Mouse (Mus musculus): Measurements from ENCODE around the gene Ghrh.

Ghrh gene

DNA sequence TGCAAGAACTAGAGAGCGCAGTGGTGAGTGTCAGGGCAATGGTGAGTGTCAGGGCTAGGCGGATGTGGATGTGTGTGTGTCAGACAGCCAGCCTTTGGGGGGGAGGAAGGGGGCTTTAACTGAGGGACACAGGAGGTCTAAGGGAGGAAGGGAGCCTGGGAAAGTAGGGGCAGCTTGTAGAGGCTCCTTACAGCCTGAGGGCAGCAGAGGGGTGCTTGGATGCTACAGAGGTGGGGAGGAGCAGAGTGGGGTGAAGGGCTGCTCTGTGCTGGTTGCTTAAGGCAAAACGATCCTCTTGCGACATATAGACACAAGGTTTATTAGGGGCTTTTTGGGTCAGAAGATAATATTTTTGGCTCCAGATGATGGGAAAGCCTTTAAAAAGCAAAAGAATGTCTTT is 37.5 kb upstream of the Ghrh start:
- TF ChIP-seq NANOG (IDR thresholded peaks at IDR 0.05; ENCODE audit: borderline replicate concordance, low read length) (no peak), POU5F1 (IDR thresholded peaks at IDR 0.05; ENCODE audit: borderline replicate concordance, low read length) (no peak), CTCF (conservative IDR thresholded peaks at IDR 0.05; ENCODE audit: low read length) (no peak)
- peak overlapping the region; percentile 26; the same call in 1 of the 2 replicates for H3K4me3 ChIP-seq (replicated peaks; ENCODE audit: low read length)

DNA sequence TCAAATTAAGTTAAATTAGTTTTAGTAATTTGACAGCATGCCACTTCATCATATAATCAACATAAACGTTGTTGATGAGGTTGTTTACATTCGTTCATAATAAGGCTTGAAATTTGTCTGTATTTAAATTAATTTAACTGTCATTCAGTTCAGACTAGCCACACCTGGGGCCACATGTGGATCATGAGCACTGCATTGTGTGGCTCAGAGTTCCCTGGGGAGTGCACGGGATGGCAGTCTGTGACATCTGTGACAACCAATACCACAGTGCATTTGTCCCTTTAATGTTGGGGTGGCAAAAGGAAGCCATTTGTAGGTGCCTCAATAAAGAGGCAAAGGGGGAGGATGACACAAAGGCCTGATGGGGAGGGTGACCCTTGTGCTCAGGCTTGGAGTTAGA is 29.7 kb upstream of the Ghrh start:
- Histone ChIP-seq H3K27me3 (ENCODE audit: insufficient read depth, low read length) (no peaks in the 10 kb centered on the region), H3K9me3 (ENCODE audit: low read length) (peaks cover 23% of the 10 kb centered on the region), H3K36me3 (ENCODE audit: insufficient read depth, low read length) (peaks cover 54% of the 10 kb centered on the region), H3K4me3 (replicated peaks; ENCODE audit: low read length) (peak overlapping the region; percentile 70), H3K4me1 (replicated peaks; ENCODE audit: low read depth, low read length) (peaks cover 61% of the 10 kb centered on the region)
- TF ChIP-seq POU5F1 (IDR thresholded peaks at IDR 0.05; ENCODE audit: borderline replicate concordance, low read length) = no peak
- no peak for TF ChIP-seq NANOG (IDR thresholded peaks at IDR 0.05; ENCODE audit: borderline replicate concordance, low read length)
- no peak for TF ChIP-seq CTCF (conservative IDR thresholded peaks at IDR 0.05; ENCODE audit: low read length)

More for the DNA sequence above, 37.5 kb upstream of the Ghrh start:
- Histone ChIP-seq H3K36me3 (ENCODE audit: insufficient read depth, low read length) (peaks cover 81% of the 10 kb centered on the region), H3K27me3 (ENCODE audit: insufficient read depth, low read length) (no peaks in the 10 kb centered on the region), H3K4me1 (replicated peaks; ENCODE audit: low read depth, low read length) (peaks cover 80% of the 10 kb centered on the region), H3K9me3 (ENCODE audit: low read length) (no peaks in the 10 kb centered on the region)

DNA sequence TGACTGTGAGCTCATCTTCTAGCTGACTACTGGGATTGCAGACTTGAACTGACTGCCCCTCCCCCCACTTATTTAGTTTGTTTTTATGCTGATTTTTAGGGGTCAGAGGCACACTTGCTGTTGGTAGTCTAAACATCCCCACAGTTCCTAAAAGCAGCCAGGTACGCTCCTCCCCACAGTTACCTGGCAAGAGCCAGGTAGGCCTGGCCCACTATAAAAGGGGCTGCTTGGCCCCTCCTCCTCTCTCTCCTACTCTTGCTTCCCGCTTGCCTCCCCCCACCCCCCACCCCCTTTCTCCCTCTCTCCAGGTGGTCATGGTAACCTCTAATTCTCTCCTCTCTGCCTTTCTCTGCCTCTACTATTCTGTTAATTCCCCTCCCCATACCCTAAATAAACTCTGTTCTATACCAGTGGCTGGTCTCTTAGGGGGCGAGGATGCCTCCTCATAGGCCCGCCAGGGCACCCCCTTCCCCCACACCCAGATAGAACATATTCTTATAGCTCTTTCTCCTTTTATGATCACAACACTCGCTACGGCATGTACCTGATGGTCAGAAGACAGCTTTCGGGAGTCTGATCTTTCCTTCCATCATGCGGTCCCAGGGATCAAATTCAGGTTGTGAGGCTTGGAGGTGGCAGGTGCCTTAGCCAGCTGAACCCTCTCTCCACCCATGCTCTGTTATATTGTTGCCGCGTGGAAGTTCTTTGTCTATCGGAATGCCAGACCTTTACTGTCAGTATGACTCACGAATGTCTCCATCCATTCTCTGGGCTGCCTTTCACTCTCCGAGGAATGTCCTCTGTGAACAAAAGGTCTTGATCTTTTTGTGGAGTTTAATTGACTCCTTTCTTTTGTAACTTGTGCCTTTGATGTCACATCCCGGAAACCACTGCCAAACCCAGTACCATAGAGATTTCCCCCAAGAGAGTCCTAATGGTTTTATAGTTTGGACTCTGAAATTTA is 28.8 kb upstream of the Ghrh start:
- Histone ChIP-seq H3K4me3 (replicated peaks; ENCODE audit: low read length) (peak overlapping the region; percentile 70), H3K9me3 (ENCODE audit: low read length) (peaks cover 23% of the 10 kb centered on the region), H3K27me3 (ENCODE audit: insufficient read depth, low read length) (no peaks in the 10 kb centered on the region), H3K36me3 (ENCODE audit: insufficient read depth, low read length) (peaks cover 55% of the 10 kb centered on the region), H3K4me1 (replicated peaks; ENCODE audit: low read depth, low read length) (peaks cover 62% of the 10 kb centered on the region)
- TF ChIP-seq CTCF (conservative IDR thresholded peaks at IDR 0.05; ENCODE audit: low read length) (no peak), NANOG (IDR thresholded peaks at IDR 0.05; ENCODE audit: borderline replicate concordance, low read length) (peak; percentile 95), POU5F1 (IDR thresholded peaks at IDR 0.05; ENCODE audit: borderline replicate concordance, low read length) (no peak)

DNA sequence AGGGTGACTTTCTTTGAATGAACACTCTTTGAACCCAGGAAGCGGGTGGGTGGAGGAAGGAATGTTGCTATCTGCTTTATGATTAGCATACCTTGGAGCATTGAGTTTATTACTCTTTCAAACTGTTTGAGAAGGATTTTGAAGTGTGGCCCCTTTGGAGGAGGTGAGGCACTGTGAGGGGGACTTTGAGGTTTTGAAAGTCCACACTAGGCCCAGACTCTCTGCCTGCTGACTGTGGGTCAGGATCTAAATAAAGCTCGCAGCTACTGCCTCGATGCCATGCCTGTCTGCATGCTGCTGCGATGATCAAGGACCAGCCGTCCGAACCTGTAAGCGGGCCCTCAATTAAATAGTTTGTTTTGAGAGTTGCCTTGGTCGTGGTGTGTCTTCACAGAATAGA is 27.7 kb upstream of the Ghrh start:
- Histone ChIP-seq H3K4me1 (replicated peaks; ENCODE audit: low read depth, low read length) (peaks cover 67% of the 10 kb centered on the region), H3K36me3 (ENCODE audit: insufficient read depth, low read length) (peaks cover 57% of the 10 kb centered on the region), H3K4me3 (replicated peaks; ENCODE audit: low read length) (no peak overlapping the region), H3K27me3 (ENCODE audit: insufficient read depth, low read length) (no peaks in the 10 kb centered on the region), H3K9me3 (ENCODE audit: low read length) (peaks cover 23% of the 10 kb centered on the region)
- TF ChIP-seq CTCF (conservative IDR thresholded peaks at IDR 0.05; ENCODE audit: low read length) (no peak), NANOG (IDR thresholded peaks at IDR 0.05; ENCODE audit: borderline replicate concordance, low read length) (no peak), POU5F1 (IDR thresholded peaks at IDR 0.05; ENCODE audit: borderline replicate concordance, low read length) (no peak)

DNA sequence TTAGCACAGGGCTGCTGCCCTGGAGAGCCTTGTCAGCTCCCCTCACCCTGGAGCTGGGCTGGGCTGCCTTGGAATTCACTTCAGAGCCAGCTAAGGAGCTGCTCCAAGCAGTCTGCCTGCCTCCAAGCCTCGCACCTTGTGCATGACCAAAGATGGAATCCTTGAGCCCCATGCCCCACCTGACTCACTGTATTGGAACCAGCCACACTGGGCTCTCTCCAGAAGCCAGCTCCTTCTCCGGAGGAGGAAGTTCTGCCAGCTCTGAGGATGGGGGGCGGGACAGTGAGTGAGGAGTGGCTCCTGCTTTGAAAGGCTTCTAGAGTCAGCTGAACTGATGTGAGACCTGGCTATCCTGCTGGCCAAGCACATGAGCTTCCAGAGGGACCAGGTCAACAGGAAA is 26.4 kb upstream of the Ghrh start:
- Histone ChIP-seq H3K4me1 (replicated peaks; ENCODE audit: low read depth, low read length) (peaks cover 65% of the 10 kb centered on the region), H3K4me3 (replicated peaks; ENCODE audit: low read length) (0 out of 2 replicates have a peak overlapping the region, but pooled peaks have one; percentile 10), H3K27me3 (ENCODE audit: insufficient read depth, low read length) (no peaks in the 10 kb centered on the region), H3K36me3 (ENCODE audit: insufficient read depth, low read length) (peaks cover 44% of the 10 kb centered on the region), H3K9me3 (ENCODE audit: low read length) (peaks cover 23% of the 10 kb centered on the region)
- TF ChIP-seq CTCF (conservative IDR thresholded peaks at IDR 0.05; ENCODE audit: low read length) (no peak), NANOG (IDR thresholded peaks at IDR 0.05; ENCODE audit: borderline replicate concordance, low read length) (no peak), POU5F1 (IDR thresholded peaks at IDR 0.05; ENCODE audit: borderline replicate concordance, low read length) (no peak)

DNA sequence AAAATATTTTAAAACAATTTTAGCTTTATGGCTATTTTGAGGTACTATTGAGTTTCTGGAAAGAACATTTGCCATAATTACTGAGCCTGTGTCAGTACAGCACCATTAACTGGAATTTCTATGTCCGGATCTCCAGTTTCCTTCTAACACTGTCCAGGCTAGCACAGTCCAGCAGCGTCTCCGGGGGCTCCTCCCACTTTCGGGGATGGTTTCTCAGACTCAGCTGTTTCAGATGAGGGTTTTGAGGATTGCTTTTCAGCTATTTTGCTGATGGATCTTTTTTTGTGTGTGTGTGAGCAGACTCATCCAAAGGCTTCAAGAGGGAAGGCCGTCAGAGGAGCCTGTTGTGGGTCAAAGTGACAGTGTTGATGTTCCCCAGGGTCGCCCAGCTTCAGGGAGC is 24.4 kb upstream of the Ghrh start:
- Histone ChIP-seq H3K36me3 (ENCODE audit: insufficient read depth, low read length) (peaks cover 44% of the 10 kb centered on the region), H3K9me3 (ENCODE audit: low read length) (peaks cover 23% of the 10 kb centered on the region), H3K4me3 (replicated peaks; ENCODE audit: low read length) (no peak overlapping the region), H3K4me1 (replicated peaks; ENCODE audit: low read depth, low read length) (peaks cover 58% of the 10 kb centered on the region), H3K27me3 (ENCODE audit: insufficient read depth, low read length) (no peaks in the 10 kb centered on the region)
- no peak for TF ChIP-seq POU5F1 (IDR thresholded peaks at IDR 0.05; ENCODE audit: borderline replicate concordance, low read length)
- TF ChIP-seq CTCF (conservative IDR thresholded peaks at IDR 0.05; ENCODE audit: low read length) = no peak
- TF ChIP-seq NANOG (IDR thresholded peaks at IDR 0.05; ENCODE audit: borderline replicate concordance, low read length) = no peak

DNA sequence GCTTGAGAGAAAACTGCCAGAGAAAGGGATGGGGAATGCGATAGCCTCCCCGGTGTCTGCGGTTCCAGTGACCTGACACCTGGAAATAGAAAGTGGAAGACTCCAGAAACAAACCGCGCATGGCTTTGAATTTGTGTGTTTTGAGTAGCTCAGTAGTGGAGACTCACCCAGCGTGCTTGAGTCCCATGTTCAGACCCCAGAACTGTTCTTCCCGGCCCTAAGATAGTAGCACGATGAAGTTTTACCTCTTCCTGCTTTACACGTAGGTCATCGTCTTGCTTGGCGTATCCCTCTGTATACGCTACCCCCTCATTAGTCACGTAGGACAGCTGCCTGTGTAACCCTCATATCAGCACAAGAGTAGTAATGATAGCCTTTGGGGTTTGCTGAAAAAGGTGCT is 20.7 kb upstream of the Ghrh start:
- Histone ChIP-seq H3K9me3 (ENCODE audit: low read length) (peaks cover 4% of the 10 kb centered on the region; the same call in 1 of the 2 replicates), H3K27me3 (ENCODE audit: insufficient read depth, low read length) (no peaks in the 10 kb centered on the region), H3K36me3 (ENCODE audit: insufficient read depth, low read length) (peaks cover 29% of the 10 kb centered on the region), H3K4me3 (replicated peaks; ENCODE audit: low read length) (peak overlapping the region; percentile 93), H3K4me1 (replicated peaks; ENCODE audit: low read depth, low read length) (peaks cover 43% of the 10 kb centered on the region)
- TF ChIP-seq CTCF (conservative IDR thresholded peaks at IDR 0.05; ENCODE audit: low read length) = no peak

DNA sequence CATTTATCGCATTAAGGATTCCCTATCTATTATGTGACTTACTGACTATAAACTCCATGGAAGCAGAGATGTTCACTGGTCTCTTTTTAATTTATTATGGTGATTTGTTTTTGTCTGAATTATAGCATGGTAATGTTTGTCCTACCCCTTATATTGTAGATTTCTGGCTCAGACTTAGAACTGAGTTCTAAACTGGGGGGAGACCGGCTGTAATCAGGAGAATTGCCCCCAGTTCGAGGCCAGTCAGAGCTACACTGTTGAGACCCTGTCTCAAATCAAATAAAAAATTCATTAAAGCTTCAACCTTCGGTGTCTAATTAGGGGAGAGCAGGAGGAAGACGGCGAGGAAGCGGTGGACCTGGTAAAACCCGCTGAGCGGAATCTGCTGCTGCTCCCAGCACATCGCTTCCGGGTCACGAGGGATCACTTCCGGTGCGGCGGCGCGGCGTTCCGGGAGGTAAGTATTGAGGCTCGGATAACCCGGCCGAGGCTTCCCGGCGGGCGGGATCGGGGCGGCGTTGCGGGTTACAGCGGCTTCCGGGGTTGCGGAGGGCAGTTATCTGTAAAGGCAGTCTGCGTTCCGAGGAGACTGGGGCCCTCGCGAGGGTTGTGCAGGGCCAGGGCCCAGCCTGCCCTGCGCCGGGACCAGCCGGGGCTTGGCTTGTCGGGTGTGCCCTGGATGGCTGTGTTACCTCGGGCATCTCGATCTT is 20.0 kb upstream of the Ghrh start, which contains the start of gene Manbal:
TSS of gene Manbal (plus strand) at position 411 of the 710 bp plus-strand sequence.
- TF ChIP-seq NANOG (IDR thresholded peaks at IDR 0.05; ENCODE audit: borderline replicate concordance, low read length) = no peak
- no peak for TF ChIP-seq CTCF (conservative IDR thresholded peaks at IDR 0.05; ENCODE audit: low read length)
- TF ChIP-seq POU5F1 (IDR thresholded peaks at IDR 0.05; ENCODE audit: borderline replicate concordance, low read length) = no peak
- H3K4me1 ChIP-seq (replicated peaks; ENCODE audit: low read depth, low read length) = peaks cover 49% of the 10 kb centered on the region
- H3K4me3 ChIP-seq (replicated peaks; ENCODE audit: low read length) = peak within 1 kb of the TSS; percentile 93
- H3K36me3 ChIP-seq (ENCODE audit: insufficient read depth, low read length) = peaks cover 22% of the 10 kb centered on the region
- H3K27me3 ChIP-seq (ENCODE audit: insufficient read depth, low read length) = no peaks in the 10 kb centered on the region
- no peaks in the 10 kb centered on the region for H3K9me3 ChIP-seq (ENCODE audit: low read length)
